Mouse (Mus musculus): ENCODE measurements around the gene Nbeal2.

Nbeal2 gene

DNA sequence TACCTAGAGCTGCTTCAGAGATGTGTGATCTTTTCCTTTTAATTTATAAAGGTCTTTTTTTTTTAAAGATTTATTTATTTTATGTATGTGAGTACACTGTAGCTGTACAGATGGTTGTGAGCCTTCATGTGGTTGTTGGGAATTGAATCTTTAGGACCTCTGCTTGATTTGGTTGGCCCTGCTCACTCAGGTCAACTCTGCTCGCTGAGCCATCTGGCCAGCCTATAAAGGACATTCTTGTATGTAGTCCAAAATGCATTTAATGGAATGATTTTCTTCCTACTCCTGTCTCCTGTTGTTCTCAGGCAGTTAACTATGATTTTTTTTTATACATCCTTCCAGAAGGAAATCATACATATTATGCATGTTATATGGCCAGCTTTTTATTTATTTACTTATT is 70.4 kb downstream of the Nbeal2 start:
- no peak for DNase-seq (ENCODE audit: low spot score)

DNA sequence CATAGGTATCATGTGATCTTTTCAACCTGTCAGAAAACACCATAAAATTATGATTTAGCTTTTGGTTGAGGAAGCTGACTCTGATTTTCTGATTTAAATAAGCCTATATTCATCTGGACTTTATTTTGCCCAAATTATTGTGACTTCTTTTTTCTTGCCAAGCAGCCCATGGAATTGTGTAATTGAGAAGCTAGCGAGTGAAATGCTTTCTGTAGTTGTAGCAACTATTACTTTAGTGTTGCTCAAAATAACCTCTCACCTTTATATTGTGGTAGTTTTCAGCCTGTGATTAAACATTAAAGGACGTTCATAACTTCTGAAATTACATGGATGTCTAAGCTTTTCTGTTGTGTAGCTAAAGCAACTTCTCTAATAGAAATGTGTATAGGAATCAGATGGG is 71.8 kb downstream of the Nbeal2 start:
- no peak for DNase-seq (ENCODE audit: low spot score)
